Mouse (Mus musculus) embryonic fibroblast, embryonic 13.5 days (primary cell): ENCODE measurements around the gene 6430628N08Rik.

Experiments used
- CTCF ChIP-seq: IDR thresholded peaks from 2 replicates; pipeline ENCODE4 v1.5.1; 2011; ENCODE audit warnings: mild to moderate bottlenecking, control low read depth, low read length, moderate library complexity, borderline replicate concordance; ENCODE audit not compliant: insufficient read depth
- POLR2A ChIP-seq: IDR thresholded peaks from 2 replicates; pipeline ENCODE4 v1.6.1; 2011; ENCODE audit warnings: low read depth, mild to moderate bottlenecking, control low read depth, low read length, moderate library complexity

DNA sequence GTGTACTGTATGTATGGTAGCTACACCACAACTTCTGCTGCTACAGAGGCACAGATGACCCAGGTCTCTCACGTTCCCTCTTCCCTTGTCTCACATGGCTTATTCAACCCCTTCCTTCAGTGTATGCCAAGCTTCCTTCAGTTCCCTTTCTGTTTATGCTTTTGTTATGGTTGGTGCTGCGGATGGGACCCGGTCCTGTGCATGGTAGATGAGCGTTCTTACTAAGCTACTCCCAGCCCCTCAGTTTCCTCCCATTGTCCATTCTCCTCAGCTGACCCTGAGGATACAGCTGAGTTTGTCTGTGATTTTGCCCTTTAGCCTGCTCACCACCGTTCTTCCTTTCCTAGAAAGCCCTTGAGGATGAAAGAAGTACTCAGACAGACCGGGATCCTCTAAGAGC lies 38.9 kb upstream of the 6430628N08Rik start:
- TF ChIP-seq CTCF (no peak), POLR2A (no peak)
